Mouse (Mus musculus) yolk sac, embryonic 10.5 days (tissue): ENCODE data around the gene Ubox5.
"Not testable (repeated sequence)": the region's sequence is repeated elsewhere in the genome, so short reads cannot be mapped to it uniquely, and the experiment has no call there.

Source experiments
- DNase-seq: peaks from one replicate; pipeline ENCODE4 v3.0.0-alpha.2; 2017; ENCODE audit warnings: low spot score

Gene Ubox5

GRCm38 (mm10) chr2:130577021-130577420, 52.8 kb downstream of the Ubox5 start:
- no peak for DNase-seq

GRCm38 (mm10) chr2:130576564-130576963, 53.3 kb downstream of the Ubox5 start:
- not testable (repeated sequence) for DNase-seq

- DNase-seq, result no peak
Observed at GRCm38 (mm10) chr2:130575873-130576272, 54.0 kb downstream of the Ubox5 start, which contains the start of gene Oxt. Oxt (plus strand) TSS chr2:130576173.

GRCm38 (mm10) chr2:130574960-130575359, 54.9 kb downstream of the Ubox5 start:
- no peak for DNase-seq

GRCm38 (mm10) chr2:130569926-130570325, 59.9 kb downstream of the Ubox5 start:
- no peak for DNase-seq

- no peak for DNase-seq
Observed at GRCm38 (mm10) chr2:130568921-130569320, 60.9 kb downstream of the Ubox5 start.

GRCm38 (mm10) chr2:130564983-130565382, 64.9 kb downstream of the Ubox5 start:
- no peak for DNase-seq

GRCm38 (mm10) chr2:130564063-130564462, 65.8 kb downstream of the Ubox5 start:
- DNase-seq, result no peak

GRCm38 (mm10) chr2:130563212-130564055, 66.4 kb downstream of the Ubox5 start, which contains the start of gene Mrps26:
Mrps26 (plus strand) TSS chr2:130563742.
- peak; percentile 96 for DNase-seq

GRCm38 (mm10) chr2:130558015-130558414, 71.8 kb downstream of the Ubox5 start:
- DNase-seq, result no peak

- no peak for DNase-seq
Observed at GRCm38 (mm10) chr2:130557462-130557861, 72.4 kb downstream of the Ubox5 start.

GRCm38 (mm10) chr2:130556292-130556691, 73.5 kb downstream of the Ubox5 start:
- no peak for DNase-seq

- no peak for DNase-seq
Observed at GRCm38 (mm10) chr2:130554841-130555240, 75.0 kb downstream of the Ubox5 start.

- no peak for DNase-seq
Observed at GRCm38 (mm10) chr2:130546957-130547356, 82.9 kb downstream of the Ubox5 start.

- no peak for DNase-seq
Observed at GRCm38 (mm10) chr2:130540266-130540665, 89.6 kb downstream of the Ubox5 start.
